Comparison of ENCODE assay signal across 9 mouse cellular contexts in genomic region chr13:110866713-110867112, GRCm38 (mm10).
DNase-seq lines count a peak whose midpoint lies in the region; ATAC-seq and TF ChIP-seq lines count a peak whose summit lies in the region.
"Had no signal": no experiment of that assay in that cellular context is flagged by ENCODE, and none has a peak within 500 bp of the region (broad histone marks: within the 10 kb centered on the region; RNA-seq: fewer than 3 reads in every experiment).

No protein-coding gene starts in this region.

- no peak overlapping the region for H3K27ac ChIP-seq in left cerebral cortex, adult 2 months
- H3K27ac ChIP-seq: limb, embryonic 15.5 days had no signal

- intact Hi-C loops in left cerebral cortex, adult 2 months (cut with DNase I) = loop anchor here (1.0 kb wide), 1 partner anchor 474 kb away; no protein-coding TSS in a partner anchor
- intact Hi-C loops in left cerebral cortex, postnatal 25 days (cut with DNase I) = loop anchor here (5.0 kb wide), 1 partner anchor 474 kb away; no protein-coding TSS in a partner anchor

- peak; percentile 36 for TF ChIP-seq CTCF in left cerebral cortex, adult 2 months (IDR thresholded peaks at IDR 0.05)

- ATAC-seq in megakaryocyte, adult 5-6 weeks (ENCODE audit: poor library complexity, severe bottlenecking) = peak; percentile 30; the same call in 1 of the 2 replicates
- ATAC-seq in granulocyte monocyte progenitor cell, adult 5-6 weeks (replicated peaks; ENCODE audit: poor library complexity, severe bottlenecking) = no peak; the same call in 1 of the 2 replicates
- ATAC-seq in monocyte, adult 5-6 weeks (replicated peaks; ENCODE audit: insufficient number of reproducible peaks, low FRiP score, low TSS enrichment, poor library complexity, severe bottlenecking) = no peak

- peak; percentile 9 to 28 for DNase-seq in cerebellum, postnatal 10 days
- no peak for DNase-seq in cerebellum, postnatal 25 days
- DNase-seq in left cerebral cortex, adult 2 months (ENCODE audit: extremely low spot score in 1 of 2, low spot score in 2 of 2) = no peak
- no peak for DNase-seq in left cerebral cortex, postnatal 25 days (ENCODE audit: low spot score in 2 of 2)
- peak; percentile 14 for DNase-seq in kidney, adult 9 months

- H3K4me3 ChIP-seq in left cerebral cortex, adult 2 months = no peak overlapping the region
- H3K4me3 ChIP-seq: limb, embryonic 15.5 days had no signal

Comparison
In these comparisons a context has a peak if more than half of its experiments do, and no peak if none do; other contexts are left out.
1. DNase-seq: peak in cerebellum, postnatal 10 days (2 of 2) and kidney, adult 9 months (single experiment); none in cerebellum, postnatal 25 days (0 of 2), left cerebral cortex, adult 2 months (0 of 2) and left cerebral cortex, postnatal 25 days (0 of 2).